Mouse (Mus musculus) ES-Bruce4 (cell line): ENCODE results near the gene Cpsf6. TPM values are rescaled to one million over a fixed set of nuclear protein-coding genes. Genes with fewer than 3 reads are reported as not detected.
"Not testable (repeated sequence)": the region's sequence is repeated elsewhere in the genome, so short reads cannot be mapped to it uniquely, and the experiment has no call there.

ENCODE experiments used
- H3K27ac ChIP-seq: 2 replicates; pipeline ENCODE4 v1.5.1; 2012; ENCODE audit warnings: low read length, inconsistent platforms; ENCODE audit not compliant: insufficient read depth
- H3K27me3 ChIP-seq: 2 replicates; pipeline ENCODE4 v1.6.1; 2012; ENCODE audit warnings: mild to moderate bottlenecking, low read length, inconsistent platforms; ENCODE audit not compliant: control insufficient read depth, poor library complexity, insufficient read depth, severe bottlenecking
- H3K36me3 ChIP-seq: 2 replicates; pipeline ENCODE4 v1.6.1; 2012; ENCODE audit warnings: inconsistent platforms, mild to moderate bottlenecking, low read length, moderate library complexity; ENCODE audit not compliant: control insufficient read depth, poor library complexity, insufficient read depth, severe bottlenecking
- H3K4me1 ChIP-seq: one replicate; pipeline ENCODE4 v1.8.1; 2011; ENCODE audit warnings: low read length; ENCODE audit not compliant: control insufficient read depth, insufficient read depth
- H3K4me3 ChIP-seq: 2 replicates; pipeline ENCODE4 v1.5.1; 2011; ENCODE audit warnings: low read depth, mild to moderate bottlenecking, low read length
- H3K9ac ChIP-seq: 2 replicates; pipeline ENCODE4 v1.6.1; 2012; ENCODE audit warnings: low read depth, mild to moderate bottlenecking, inconsistent platforms; ENCODE audit not compliant: poor library complexity, severe bottlenecking
- H3K9me3 ChIP-seq: replicated peaks from 2 replicates; pipeline ENCODE4 v1.6.1; 2012; ENCODE audit warnings: mild to moderate bottlenecking, low read length, inconsistent platforms; ENCODE audit not compliant: control insufficient read depth, poor library complexity, insufficient read depth, severe bottlenecking
- CTCF ChIP-seq: IDR thresholded peaks from one replicate; pipeline ENCODE4 v1.8.1; 2011; ENCODE audit warnings: low read depth, low read length
- EP300 ChIP-seq: IDR thresholded peaks from 2 replicates; pipeline ENCODE4 v1.6.1; 2011; ENCODE audit warnings: low read depth, low read length; ENCODE audit not compliant: insufficient read depth
- POLR2A ChIP-seq: IDR thresholded peaks from one replicate; pipeline ENCODE4 v1.8.1; 2011; ENCODE audit warnings: low read length; ENCODE audit not compliant: insufficient read depth
- polyA plus RNA-seq: library from polyadenylated mRNA; stranded (reverse); fragments of >200 nt; gene quantifications from 2 replicates; pipeline ENCODE4 v1.2.4, GENCODE M21; 2011; ENCODE audit warnings: low read depth; ENCODE audit not compliant: missing spikeins, insufficient read depth, insufficient read length

The Cpsf6 gene
- polyA plus RNA-seq, 1 experiment, result 205 TPM

DNA sequence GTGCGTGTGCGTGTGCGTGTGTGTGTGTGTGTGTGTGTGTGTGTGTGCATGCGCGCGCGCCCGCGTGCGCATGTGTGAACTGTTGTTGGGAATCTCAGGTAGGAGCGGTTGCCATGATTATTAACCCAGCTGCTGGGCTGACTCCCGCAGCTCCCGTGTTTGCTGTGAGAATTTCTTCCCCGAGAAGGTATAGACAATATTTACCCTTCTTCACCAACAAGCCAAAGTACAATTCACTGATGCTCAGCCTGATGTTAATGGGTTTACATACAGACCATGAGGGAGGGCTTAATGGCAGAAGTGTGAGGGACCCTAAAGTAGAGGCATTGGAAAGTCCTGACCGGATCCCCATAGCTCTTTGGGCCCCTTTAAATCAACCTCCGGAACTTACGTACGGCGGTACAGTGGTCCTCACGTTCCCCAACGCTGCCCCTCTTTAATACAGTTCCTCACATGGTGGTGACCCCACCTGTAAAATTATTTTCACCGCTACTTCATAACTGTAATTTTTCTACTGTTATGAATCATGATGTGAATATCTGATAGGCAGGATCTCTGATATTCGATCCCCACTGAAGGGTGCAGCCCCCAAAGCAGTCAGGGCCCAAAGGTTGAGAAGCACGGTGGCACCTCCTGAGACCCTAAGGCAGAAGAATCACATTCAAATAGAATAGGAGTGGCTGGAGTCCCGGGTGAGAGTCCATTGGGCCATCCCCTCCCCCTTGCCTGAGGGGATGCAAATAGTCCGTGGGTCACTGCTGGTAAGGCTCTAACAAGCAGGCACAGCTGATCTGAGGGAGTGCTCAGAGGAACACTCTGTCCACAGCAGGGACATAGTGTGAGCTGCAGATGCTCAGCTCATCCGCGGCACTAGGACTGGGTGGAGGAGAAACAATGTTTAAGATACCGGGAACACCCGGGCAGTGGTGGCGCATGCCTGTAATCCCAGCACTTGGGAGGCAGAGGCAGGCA is 10.4 kb upstream of the Cpsf6 start:
- TF ChIP-seq EP300 (0 out of 2 replicates have a peak, but pooled peaks have one; percentile 34), CTCF (no peak)
- H3K36me3 ChIP-seq, result no peaks in the 10 kb centered on the region
- H3K9ac ChIP-seq, result peak overlapping the region; percentile 38
- peak overlapping the region; percentile 43 for H3K4me3 ChIP-seq
- H3K27me3 ChIP-seq, result no peaks in the 10 kb centered on the region
- no peaks in the 10 kb centered on the region for H3K9me3 ChIP-seq
- no peak overlapping the region; the same call in 1 of the 2 replicates for H3K27ac ChIP-seq
- no peaks in the 10 kb centered on the region for H3K4me1 ChIP-seq

DNA sequence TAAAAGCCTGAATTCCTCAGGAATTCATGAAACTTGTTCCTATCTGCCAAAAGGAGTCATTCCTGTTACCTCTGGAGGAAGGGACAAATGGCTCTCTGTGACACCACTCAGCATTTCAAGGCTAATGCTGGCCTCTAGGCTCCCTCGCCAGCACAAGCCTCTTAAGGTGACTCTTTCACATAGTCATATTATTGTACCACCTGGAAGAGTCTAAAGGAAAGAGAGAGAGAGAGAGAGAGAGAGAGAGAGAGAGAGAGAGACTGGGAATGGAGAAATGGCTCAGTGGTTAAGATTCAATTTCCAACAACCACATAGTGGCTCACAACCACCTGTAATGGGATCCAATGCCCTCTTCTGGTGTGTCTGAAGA is 9.5 kb upstream of the Cpsf6 start:
- Histone ChIP-seq H3K27me3 (no peaks in the 10 kb centered on the region), H3K36me3 (no peaks in the 10 kb centered on the region), H3K27ac (no peak overlapping the region), H3K4me3 (no peak overlapping the region), H3K9me3 (no peaks in the 10 kb centered on the region), H3K4me1 (no peaks in the 10 kb centered on the region), H3K9ac (no peak overlapping the region)
- TF ChIP-seq EP300 (no peak), POLR2A (no peak), CTCF (no peak)

DNA sequence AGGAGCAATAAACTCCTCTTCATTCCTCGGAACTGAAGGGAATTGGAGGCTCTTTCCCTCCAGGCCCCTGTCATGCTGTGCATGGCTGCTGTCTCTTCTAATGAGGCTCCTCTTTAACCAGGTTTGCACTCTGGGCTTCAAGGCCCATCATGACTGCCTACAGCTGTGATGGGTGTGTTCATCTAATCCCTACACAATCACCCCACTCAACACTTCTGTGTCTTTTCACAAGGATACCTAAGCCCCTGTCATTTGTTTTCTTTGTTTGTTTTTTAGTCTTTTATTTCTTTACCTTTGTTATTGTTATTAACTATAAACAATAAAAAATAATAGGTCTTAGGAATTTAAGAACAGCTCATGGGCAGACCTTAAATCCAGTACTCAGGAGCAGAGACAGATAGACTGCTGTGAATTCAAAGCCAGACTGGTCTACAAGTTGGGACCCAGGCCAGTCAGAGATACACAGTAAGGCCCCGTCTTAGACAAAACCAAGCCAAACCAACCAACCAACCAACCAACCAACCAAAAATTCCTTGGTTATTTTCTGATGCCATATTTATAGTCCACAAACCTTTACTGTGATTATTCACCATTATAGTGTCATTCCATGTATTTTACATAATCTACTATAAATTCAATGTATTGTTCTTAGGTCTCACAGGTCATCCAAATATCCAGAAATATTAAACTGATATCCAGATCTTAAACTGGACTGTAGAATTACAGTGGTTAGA is 9.0 kb upstream of the Cpsf6 start:
- H3K27ac ChIP-seq, result no peak overlapping the region
- H3K4me3 ChIP-seq, result no peak overlapping the region
- H3K9me3 ChIP-seq, result no peaks in the 10 kb centered on the region
- no peaks in the 10 kb centered on the region for H3K4me1 ChIP-seq
- H3K9ac ChIP-seq, result no peak overlapping the region
- no peaks in the 10 kb centered on the region for H3K27me3 ChIP-seq
- no peaks in the 10 kb centered on the region for H3K36me3 ChIP-seq
- no peak for TF ChIP-seq CTCF
- TF ChIP-seq EP300, result no peak
- TF ChIP-seq POLR2A, result no peak

DNA sequence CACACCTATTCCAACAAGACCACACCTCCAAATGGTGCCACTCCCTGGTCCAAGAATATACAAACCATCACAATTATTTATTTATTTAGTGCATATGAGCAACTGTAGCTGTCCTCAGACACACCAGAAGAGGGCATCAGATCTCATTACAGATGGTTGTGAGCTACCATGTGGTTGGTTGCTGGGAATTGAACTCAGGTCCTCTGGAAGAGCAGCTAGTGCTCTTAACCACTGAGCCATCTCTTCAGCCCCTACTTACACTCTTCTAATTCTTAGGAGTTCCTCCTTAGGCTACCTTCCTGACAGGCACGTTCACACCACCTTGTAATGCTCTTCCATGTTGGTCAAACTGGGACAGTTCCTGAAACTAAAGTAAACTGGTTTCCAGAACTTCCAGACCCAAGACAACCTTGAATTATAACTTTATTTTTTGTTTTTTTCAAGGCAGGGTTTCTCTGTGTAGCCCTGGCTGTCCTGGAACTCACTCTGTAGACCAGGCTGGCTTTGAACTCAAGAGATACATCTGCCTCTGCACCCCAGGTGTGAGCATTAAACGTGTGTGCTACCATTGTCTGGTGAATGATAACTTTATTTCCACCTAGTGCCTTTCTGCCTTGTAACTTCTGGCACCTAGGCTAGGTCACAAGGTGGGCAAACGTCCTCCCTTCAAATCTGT is 8.3 kb upstream of the Cpsf6 start:
- not testable (repeated sequence) for H3K4me3 ChIP-seq, H3K27me3 ChIP-seq, H3K9me3 ChIP-seq

DNA sequence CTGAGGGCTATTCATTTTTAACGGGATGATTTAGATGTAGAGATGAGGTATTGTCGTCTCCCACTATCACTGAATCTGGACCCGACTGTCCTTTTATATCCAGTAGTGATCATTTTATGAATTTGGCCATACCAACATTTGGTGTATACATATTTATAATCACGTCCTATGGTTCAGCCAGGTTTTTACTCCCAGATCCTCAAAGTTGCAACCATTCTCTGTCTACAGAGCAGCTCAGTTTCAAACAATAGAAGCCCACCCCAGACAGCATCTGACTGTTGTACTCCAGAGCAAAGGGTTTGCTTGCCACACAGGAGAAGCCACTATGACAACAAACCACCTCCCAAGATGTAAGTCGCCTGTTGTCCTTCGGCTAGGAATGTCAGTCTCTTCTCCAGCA is 7.2 kb upstream of the Cpsf6 start:
- no peaks in the 10 kb centered on the region for H3K9me3 ChIP-seq

More for the DNA sequence above, 8.3 kb upstream of the Cpsf6 start:
- not testable (repeated sequence) for H3K4me1 ChIP-seq, H3K36me3 ChIP-seq, H3K9ac ChIP-seq, H3K27ac ChIP-seq

DNA sequence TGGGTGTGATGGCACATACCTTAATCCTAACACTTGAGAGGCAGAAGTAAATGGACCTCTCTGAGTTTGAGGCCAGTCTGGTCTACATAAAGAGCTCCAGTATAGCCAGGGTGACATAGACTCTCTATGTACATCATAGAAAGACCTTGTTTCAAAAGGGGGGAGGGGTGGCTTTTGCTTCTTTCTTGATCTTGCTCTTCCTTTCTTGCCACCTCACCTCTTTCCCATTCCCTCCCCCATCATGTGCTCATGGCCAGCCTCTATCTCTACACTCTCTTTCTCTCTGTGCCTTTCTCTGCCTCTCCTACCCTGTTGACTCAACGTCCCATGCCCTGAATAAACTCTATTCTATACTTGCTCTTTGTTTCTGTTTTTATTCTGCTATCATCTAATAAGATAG is 6.4 kb upstream of the Cpsf6 start:
- H3K9me3 ChIP-seq, result no peaks in the 10 kb centered on the region
- H3K27ac ChIP-seq, result no peak overlapping the region
- no peak overlapping the region for H3K9ac ChIP-seq
- no peaks in the 10 kb centered on the region for H3K36me3 ChIP-seq
- H3K4me3 ChIP-seq, result no peak overlapping the region
- TF ChIP-seq CTCF, result no peak
- TF ChIP-seq EP300, result no peak
- no peak for TF ChIP-seq POLR2A
- H3K27me3 ChIP-seq, result no peaks in the 10 kb centered on the region
- no peaks in the 10 kb centered on the region for H3K4me1 ChIP-seq

More for the DNA sequence above, 7.2 kb upstream of the Cpsf6 start:
- Histone ChIP-seq H3K4me1 (no peaks in the 10 kb centered on the region), H3K4me3 (no peak overlapping the region), H3K27ac (no peak overlapping the region), H3K9ac (no peak overlapping the region), H3K36me3 (no peaks in the 10 kb centered on the region), H3K27me3 (no peaks in the 10 kb centered on the region)
- TF ChIP-seq EP300 (no peak), CTCF (no peak), POLR2A (no peak)
